In the genomic region with DNA sequence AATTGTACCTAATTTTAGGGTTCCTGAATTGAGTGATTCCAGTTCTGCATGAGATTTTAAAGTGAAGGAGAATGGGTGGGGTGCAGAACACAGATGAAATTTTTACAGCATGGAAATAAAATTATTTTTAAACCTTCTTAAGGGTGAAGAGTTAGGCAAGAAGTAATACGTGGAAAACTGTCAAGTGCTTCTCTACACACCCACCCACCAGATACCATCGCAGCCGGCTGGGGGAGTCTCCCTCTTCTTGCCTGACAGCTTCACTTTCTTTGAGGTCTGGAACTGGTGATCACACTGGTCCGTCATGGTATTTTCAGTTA, we compare ENCODE assay signal across 8 mouse cellular contexts. TPM values are rescaled to one million over a fixed set of nuclear protein-coding genes. Genes with fewer than 3 reads are reported as not detected.
DNase-seq lines count a peak whose midpoint lies in the region; ATAC-seq and TF ChIP-seq lines count a peak whose summit lies in the region.

No protein-coding gene starts in this region.

- DNase-seq in lung, postnatal 25 days (ENCODE audit: low spot score): no peak
- no peak for DNase-seq in limb, embryonic 11.5 days (ENCODE audit: low spot score)
- no peak for DNase-seq in thymus, postnatal 25 days
- no peak for DNase-seq in right cerebral cortex, postnatal 36 days (ENCODE audit: low spot score in 2 of 2)
- DNase-seq in adrenal gland, postnatal 36 days: no peak

- no peak; the same call in 1 of the 2 replicates for ATAC-seq in lung, embryonic 15.5 days (ENCODE audit: borderline replicate concordance, extremely low read depth, low FRiP score, low TSS enrichment)
- peak; percentile 24 for ATAC-seq in erythroblast, adult 5-6 weeks (replicated peaks; ENCODE audit: low FRiP score, poor library complexity, severe bottlenecking)
- ATAC-seq in limb, embryonic 11.5 days (ENCODE audit: insufficient number of reproducible peaks, low FRiP score, low TSS enrichment, low read depth): no peak; the same call in 1 of the 2 replicates

- no peaks in the 10 kb centered on the region for H3K9me3 ChIP-seq in lung, embryonic 15.5 days
- no peaks in the 10 kb centered on the region for H3K9me3 ChIP-seq in limb, embryonic 11.5 days (ENCODE audit: control insufficient read depth, low read length)

- no peaks in the 10 kb centered on the region for H3K36me3 ChIP-seq in lung, embryonic 15.5 days
- H3K36me3 ChIP-seq in limb, embryonic 11.5 days (ENCODE audit: control insufficient read depth, insufficient read depth, low read length): no peaks in the 10 kb centered on the region

- H3K4me2 ChIP-seq in lung, embryonic 15.5 days: peak overlapping the region; percentile 94
- peak overlapping the region; percentile 99 for H3K4me2 ChIP-seq in limb, embryonic 11.5 days (ENCODE audit: low read depth, severe bottlenecking)

- H3K27me3 ChIP-seq in lung, embryonic 15.5 days: peaks cover 23% of the 10 kb centered on the region
- peaks cover 20% of the 10 kb centered on the region for H3K27me3 ChIP-seq in limb, embryonic 11.5 days (ENCODE audit: control insufficient read depth, insufficient read depth, low read length)

- peaks cover 36% of the 10 kb centered on the region for H3K4me1 ChIP-seq in lung, embryonic 15.5 days
- H3K4me1 ChIP-seq in limb, embryonic 11.5 days (ENCODE audit: control insufficient read depth, insufficient read depth, low read length): peaks cover 14% of the 10 kb centered on the region; the same call in 1 of the 2 replicates
- peaks cover 17% of the 10 kb centered on the region for H3K4me1 ChIP-seq in olfactory bulb, adult 2 months (ENCODE audit: control insufficient read depth, insufficient read depth, low read length)

- TF ChIP-seq CTCF in olfactory bulb, adult 2 months (IDR thresholded peaks at IDR 0.05; ENCODE audit: insufficient read depth, low read depth, low read length): no peak

- peak overlapping the region; percentile 75 for H3K9ac ChIP-seq in lung, embryonic 15.5 days
- peak overlapping the region; percentile 68 for H3K9ac ChIP-seq in limb, embryonic 11.5 days (ENCODE audit: low read length)

- WGBS in lung, embryonic 15.5 days: 0% methylated on average over 4 of the region's 4 CpGs
- under 1% methylated on average over 4 of the region's 4 CpGs for WGBS in limb, embryonic 11.5 days
- 0% methylated on average over 4 of the region's 4 CpGs for WGBS in olfactory bulb, adult 2 months

- H3K27ac ChIP-seq in lung, embryonic 15.5 days: peak overlapping the region; percentile 98
- peak overlapping the region; percentile 78 for H3K27ac ChIP-seq in limb, embryonic 11.5 days (replicated peaks; ENCODE audit: low read depth, low read length)
- peak overlapping the region; percentile 99 for H3K27ac ChIP-seq in olfactory bulb, adult 2 months (ENCODE audit: insufficient read depth, low read depth, low read length)

- peak overlapping the region; percentile 77 for H3K4me3 ChIP-seq in lung, embryonic 15.5 days
- peak overlapping the region; percentile 61 for H3K4me3 ChIP-seq in limb, embryonic 11.5 days (ENCODE audit: low read depth, low read length)
- peak overlapping the region; percentile 89 for H3K4me3 ChIP-seq in olfactory bulb, adult 2 months (ENCODE audit: insufficient read depth, low read depth, low read length)

- TF ChIP-seq POLR2A in olfactory bulb, adult 2 months (IDR thresholded peaks at IDR 0.05; ENCODE audit: insufficient read depth, low read depth, low read length): no peak

RNA-seq across cellular contexts. Expression of a gene that starts 2.5 kb away (rescaled TPM):
- polyA plus RNA-seq in lung, embryonic 15.5 days (2015; fragmentation: Nextera tagmentation; extraction: Ambion mirVana): 0.06 and 0.11 TPM in 2 replicates
- not detected in 2 replicates for total RNA-seq in erythroblast, adult 5-6 weeks (2015; ENCODE audit: low replicate concordance)
- 1.7 TPM in 1 of 2 replicates, not detected in the other for total RNA-seq in erythroblast, adult 5-6 weeks (2017; ENCODE audit: low replicate concordance)
- 0.17 and 0.28 TPM in 2 replicates for polyA plus RNA-seq in limb, embryonic 11.5 days (2014; fragmentation: Nextera tagmentation; extraction: Ambion mirVana)
- polyA plus RNA-seq in olfactory bulb, adult 2 months (2012; ENCODE audit: insufficient read depth, insufficient read length, low replicate concordance, missing spikeins): not detected in 2 replicates
- total RNA-seq in adrenal gland, postnatal 36 days (2021): 10 to 100 TPM; 66.7 to 87.7 TPM

Comparison
In these comparisons a context has a peak if more than half of its experiments do, and no peak if none do; other contexts are left out.
1. RNA of a gene that starts 2.5 kb away (polyA plus RNA-seq): not detected in olfactory bulb, adult 2 months; 0.17 to 0.28 TPM in limb, embryonic 11.5 days and 0.06 to 0.11 TPM in lung, embryonic 15.5 days; every median in the first group is over 10 times any median in the second.
2. Peak in every context shown above with its lines, with median percentiles within 50 percentile points of each other: H3K27ac ChIP-seq and H3K4me3 ChIP-seq.